Mouse (Mus musculus): ENCODE data around the gene Lrtm1.

DNA sequence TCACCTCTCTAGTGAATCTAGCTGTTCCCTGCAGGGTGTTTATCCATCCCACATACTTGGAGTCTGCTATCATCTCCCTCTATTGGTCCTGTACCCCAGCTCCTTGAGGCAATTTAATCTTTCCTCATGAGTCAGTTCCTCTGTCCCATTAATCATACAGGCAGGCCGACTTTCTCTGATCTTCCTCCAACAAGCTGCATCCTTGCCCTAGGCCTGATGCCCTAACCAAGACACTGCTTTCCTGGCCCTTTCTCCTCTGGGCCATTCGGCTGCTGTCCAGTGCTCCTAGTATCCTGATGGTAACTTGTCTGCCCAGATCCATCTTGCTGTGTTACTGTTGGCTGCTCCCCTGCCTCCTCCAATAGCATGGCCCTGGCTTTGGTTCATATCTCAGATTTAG lies 33.7 kb upstream of the Lrtm1 start:
- TF ChIP-seq POLR2A (IDR thresholded peaks at IDR 0.05; ENCODE audit: low read depth, low read length), result no peak
- TF ChIP-seq CTCF (IDR thresholded peaks at IDR 0.05; ENCODE audit: borderline replicate concordance, insufficient read depth, low read length), result no peak
